Mouse (Mus musculus) forebrain, embryonic 16.5 days (tissue): Measurements from ENCODE around the gene Zfp39. TPM values are rescaled to one million over a fixed set of nuclear protein-coding genes. Genes with fewer than 3 reads are reported as not detected.
A peak's percentile ranks its signal among the peaks of the same experiment; 100 is the strongest.

ENCODE experiments used
- ATAC-seq: fragments of 200-750 bp; cut with Nextera tagmentation; 2 replicates; pipeline ENCODE4 v1.8.0; 2017; ENCODE audit warnings: mild to moderate bottlenecking, moderate library complexity
- H3K27ac ChIP-seq: fragments of 300-500 bp; sonication (generic); 2 replicates; pipeline ENCODE4 v1.5.1; 2014; ENCODE audit warnings: low read length, control low read depth
- H3K27me3 ChIP-seq: fragments of 300-500 bp; sonication (generic); replicated peaks from 2 replicates; pipeline ENCODE4 v1.6.1; 2014; ENCODE audit warnings: low read length; ENCODE audit not compliant: control insufficient read depth, insufficient read depth
- H3K36me3 ChIP-seq: fragments of 300-500 bp; sonication (generic); 2 replicates; pipeline ENCODE4 v1.6.1; 2014; ENCODE audit not compliant: control insufficient read depth, insufficient read depth
- H3K4me1 ChIP-seq: fragments of 300-500 bp; sonication (generic); replicated peaks from 2 replicates; pipeline ENCODE4 v1.6.1; 2014; ENCODE audit warnings: low read length; ENCODE audit not compliant: control insufficient read depth, insufficient read depth
- H3K4me2 ChIP-seq: fragments of 300-500 bp; sonication (generic); 2 replicates; pipeline ENCODE4 v1.6.1; 2014; ENCODE audit warnings: mild to moderate bottlenecking, low read length, control low read depth
- H3K4me3 ChIP-seq: fragments of 300-500 bp; sonication (generic); replicated peaks from 2 replicates; pipeline ENCODE4 v1.5.1; 2014; ENCODE audit warnings: mild to moderate bottlenecking, low read length, control low read depth
- H3K9ac ChIP-seq: fragments of 300-500 bp; sonication (generic); replicated peaks from 2 replicates; pipeline ENCODE4 v1.6.1; 2014; ENCODE audit warnings: low read depth, low read length, control low read depth
- H3K9me3 ChIP-seq: fragments of 300-500 bp; sonication (generic); 2 replicates; pipeline ENCODE4 v1.6.1; 2016; ENCODE audit warnings: low read length; ENCODE audit not compliant: control insufficient read depth
- WGBS: fragments of 180-500 bp; shearing (Covaris S2); extraction: QIAGEN DNeasy Blood & Tissue Kit; methylation state at CpG from one replicate; pipeline ENCODE4 v1.1.7; 2014; 5-methylcytosine and 5-hydroxymethylcytosine counted together
- polyA plus RNA-seq: library from polyadenylated mRNA; unstranded; fragments of >200 nt; fragmentation: Nextera tagmentation; extraction: Ambion mirVana; gene quantifications from 2 replicates; pipeline ENCODE4 v1.2.1, GENCODE M21; 2015

The Zfp39 gene
- 7.5 and 8.1 TPM in 2 replicates for polyA plus RNA-seq

DNA sequence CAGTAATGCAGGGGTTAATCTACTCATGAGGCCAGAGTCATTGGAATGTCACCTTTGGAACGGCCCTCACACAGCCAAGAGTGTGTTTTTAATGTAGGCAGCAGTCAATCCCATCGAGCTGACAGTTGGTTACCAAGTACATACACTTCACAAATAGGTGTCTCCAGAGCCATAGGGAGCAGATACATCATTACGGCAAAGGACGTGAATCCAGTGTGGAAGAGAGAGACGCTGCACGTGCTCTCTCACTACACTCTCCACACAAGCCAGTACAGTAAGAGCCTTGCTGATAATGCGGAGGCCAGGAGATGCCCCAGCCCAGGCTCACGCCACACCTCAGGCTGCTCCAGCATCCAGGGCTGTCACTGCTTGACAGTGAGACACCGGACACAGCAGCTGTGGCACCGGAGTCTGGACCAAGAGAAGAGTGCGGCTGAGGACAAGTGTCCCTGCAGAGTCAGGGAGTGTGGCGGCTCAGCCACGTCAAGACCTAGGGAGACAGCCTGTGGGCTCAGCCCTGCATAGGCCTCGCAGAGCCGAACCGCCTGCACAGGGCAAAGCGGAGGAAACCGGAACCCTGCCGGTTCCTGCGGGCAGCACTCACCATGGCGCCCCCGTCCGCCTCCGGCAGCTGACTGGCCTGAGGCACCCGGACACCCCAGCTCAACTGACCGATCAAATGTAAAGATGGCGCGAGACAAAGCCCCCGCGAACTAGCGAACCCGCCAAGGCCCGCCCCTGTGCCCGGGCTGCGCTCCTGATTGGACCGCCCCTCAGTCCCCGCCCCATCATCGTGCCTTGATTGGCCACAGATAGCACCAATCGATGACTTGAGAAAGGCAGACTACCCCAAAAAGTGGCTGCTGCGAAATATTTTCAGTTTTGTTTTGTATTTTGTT, at the start of gene Zfp39:
Gene Zfp39, minus strand, starts transcription at position 715 of the 899 bp plus-strand sequence.
- under 1% methylated on average over 40 of the region's 40 CpGs for WGBS
- H3K36me3 ChIP-seq = no peaks in the 10 kb centered on the region; the same call in 1 of the 2 replicates
- H3K9ac ChIP-seq = peak within 1 kb of the TSS; percentile 88
- H3K4me2 ChIP-seq = peak within 1 kb of the TSS; percentile 86
- peak within 1 kb of the TSS; percentile 84 for H3K27ac ChIP-seq
- no peaks in the 10 kb centered on the region for H3K9me3 ChIP-seq
- peak; percentile 99 for ATAC-seq
- peaks cover 8% of the 10 kb centered on the region for H3K4me1 ChIP-seq
- H3K4me3 ChIP-seq = peak within 1 kb of the TSS; percentile 70
- no peaks in the 10 kb centered on the region for H3K27me3 ChIP-seq

DNA sequence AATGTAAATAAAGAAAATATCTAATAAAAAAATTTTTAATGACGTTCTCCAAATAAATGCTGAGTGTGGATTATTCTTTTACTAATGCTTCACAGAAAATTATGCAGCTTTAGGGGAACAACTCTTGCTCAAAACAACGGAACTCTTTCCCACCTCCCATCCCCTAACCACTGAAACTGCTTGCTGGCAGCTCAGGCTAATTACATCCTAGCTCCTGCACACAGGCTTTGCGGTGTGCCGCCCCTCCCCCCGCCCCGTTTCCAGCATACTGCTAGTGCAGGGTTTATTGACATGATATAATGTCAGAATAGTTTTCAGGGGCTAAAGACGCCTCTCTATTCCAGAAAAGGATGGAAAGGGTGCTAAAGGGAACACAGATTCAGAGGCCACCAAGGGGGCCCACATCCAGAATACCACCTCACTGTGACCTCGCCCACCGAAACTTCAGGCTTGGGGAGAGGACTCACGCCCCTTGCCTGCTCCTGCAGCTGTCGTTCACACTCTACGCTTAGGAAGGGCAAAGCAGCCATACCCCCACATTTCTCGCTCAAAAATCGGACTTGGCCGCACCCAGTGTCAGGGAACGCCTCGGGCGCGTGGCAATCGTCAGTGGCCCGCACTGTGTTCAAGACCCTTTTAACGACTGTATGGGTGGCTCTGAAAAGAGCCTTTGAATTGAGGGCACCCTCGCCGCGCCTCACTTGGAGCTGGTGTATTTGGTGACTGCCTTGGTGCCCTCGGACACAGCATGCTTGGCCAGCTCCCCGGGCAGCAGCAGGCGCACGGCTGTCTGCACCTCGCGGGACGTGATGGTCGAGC, 49.5 kb upstream of the Zfp39 start:
- peaks cover 45% of the 10 kb centered on the region for H3K4me1 ChIP-seq
- H3K27me3 ChIP-seq = no peaks in the 10 kb centered on the region
- H3K36me3 ChIP-seq = no peaks in the 10 kb centered on the region
- H3K27ac ChIP-seq = peak overlapping the region; percentile 100
- H3K4me3 ChIP-seq = peak overlapping the region; percentile 99
- H3K9ac ChIP-seq = peak overlapping the region; percentile 96
- under 1% methylated on average over 33 of the region's 33 CpGs for WGBS
- peak overlapping the region; percentile 85 for H3K4me2 ChIP-seq
- peak; percentile 14 for ATAC-seq
- H3K9me3 ChIP-seq = no peaks in the 10 kb centered on the region

- ATAC-seq = no peak
- H3K27me3 ChIP-seq = no peaks in the 10 kb centered on the region
- H3K27ac ChIP-seq = peak overlapping the region; percentile 100
- WGBS = 46% methylated on average over 5 of the region's 5 CpGs
- peak overlapping the region; percentile 86 for H3K4me2 ChIP-seq
- peaks cover 24% of the 10 kb centered on the region for H3K4me1 ChIP-seq
- no peaks in the 10 kb centered on the region for H3K36me3 ChIP-seq
- H3K4me3 ChIP-seq = no peak overlapping the region
- H3K9me3 ChIP-seq = no peaks in the 10 kb centered on the region
- H3K9ac ChIP-seq = no peak overlapping the region
Measured at GRCm38 (mm10) chr11:58951210-58951609, 47.2 kb upstream of the Zfp39 start.

- H3K4me3 ChIP-seq = peak overlapping the region; percentile 52
- ATAC-seq = peak; percentile 67
- H3K9me3 ChIP-seq = no peaks in the 10 kb centered on the region
- H3K9ac ChIP-seq = peak overlapping the region; percentile 89
- peak overlapping the region; percentile 100 for H3K27ac ChIP-seq
- peaks cover 22% of the 10 kb centered on the region for H3K4me1 ChIP-seq
- H3K4me2 ChIP-seq = peak overlapping the region; percentile 86
- no peaks in the 10 kb centered on the region for H3K36me3 ChIP-seq
- under 1% methylated on average over 20 of the region's 20 CpGs for WGBS
- H3K27me3 ChIP-seq = no peaks in the 10 kb centered on the region
Measured at GRCm38 (mm10) chr11:58949480-58950431, 45.7 kb upstream of the Zfp39 start.

DNA sequence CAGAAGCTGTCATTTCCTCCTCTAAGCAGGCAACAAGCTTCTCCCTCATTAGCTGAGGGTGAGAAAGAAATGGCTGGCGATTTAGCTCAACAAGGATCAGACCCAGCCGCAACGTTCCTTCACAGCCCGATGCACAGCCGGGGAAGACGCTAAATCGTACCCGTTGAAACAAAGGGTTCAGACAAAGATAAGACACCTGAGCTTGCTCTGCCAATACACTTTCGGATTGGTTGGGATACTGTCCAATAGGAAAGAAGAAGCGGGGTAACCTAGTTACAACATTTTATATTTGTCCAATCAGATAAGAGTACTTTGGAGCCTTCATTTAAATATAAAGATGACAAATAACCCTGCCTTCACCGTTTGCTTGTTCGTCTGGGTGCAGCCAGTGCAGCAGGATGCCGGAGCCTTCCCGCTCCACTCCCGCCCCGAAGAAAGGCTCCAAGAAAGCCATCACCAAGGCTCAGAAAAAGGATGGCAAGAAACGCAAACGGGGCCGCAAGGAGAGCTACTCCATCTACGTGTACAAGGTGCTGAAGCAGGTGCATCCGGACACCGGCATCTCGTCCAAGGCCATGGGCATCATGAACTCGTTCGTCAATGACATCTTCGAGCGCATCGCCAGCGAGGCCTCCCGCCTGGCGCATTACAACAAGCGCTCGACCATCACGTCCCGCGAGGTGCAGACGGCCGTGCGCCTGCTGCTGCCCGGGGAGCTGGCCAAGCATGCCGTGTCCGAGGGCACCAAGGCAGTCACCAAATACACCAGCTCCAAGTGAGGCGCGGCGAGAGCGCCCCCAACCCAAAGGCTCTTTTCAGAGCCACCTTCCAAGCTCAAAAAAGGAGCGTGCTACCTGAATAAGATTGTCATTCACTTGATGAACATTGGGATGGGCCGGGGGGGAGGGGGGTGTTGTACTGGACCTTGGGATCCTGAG, 44.8 kb upstream of the Zfp39 start, which contains the start of gene Hist3h2ba:
Gene Hist3h2ba, plus strand, starts transcription at position 379 of the 938 bp plus-strand sequence.
- Histone ChIP-seq H3K9ac (peak within 1 kb of the TSS; percentile 89), H3K36me3 (no peaks in the 10 kb centered on the region), H3K4me2 (peak within 1 kb of the TSS; percentile 86), H3K27me3 (no peaks in the 10 kb centered on the region), H3K27ac (peak within 1 kb of the TSS; percentile 100), H3K4me3 (peak within 1 kb of the TSS; percentile 52), H3K9me3 (no peaks in the 10 kb centered on the region), H3K4me1 (peaks cover 22% of the 10 kb centered on the region)
- peak; percentile 88 for ATAC-seq
- WGBS = under 1% methylated on average over 48 of the region's 48 CpGs

DNA sequence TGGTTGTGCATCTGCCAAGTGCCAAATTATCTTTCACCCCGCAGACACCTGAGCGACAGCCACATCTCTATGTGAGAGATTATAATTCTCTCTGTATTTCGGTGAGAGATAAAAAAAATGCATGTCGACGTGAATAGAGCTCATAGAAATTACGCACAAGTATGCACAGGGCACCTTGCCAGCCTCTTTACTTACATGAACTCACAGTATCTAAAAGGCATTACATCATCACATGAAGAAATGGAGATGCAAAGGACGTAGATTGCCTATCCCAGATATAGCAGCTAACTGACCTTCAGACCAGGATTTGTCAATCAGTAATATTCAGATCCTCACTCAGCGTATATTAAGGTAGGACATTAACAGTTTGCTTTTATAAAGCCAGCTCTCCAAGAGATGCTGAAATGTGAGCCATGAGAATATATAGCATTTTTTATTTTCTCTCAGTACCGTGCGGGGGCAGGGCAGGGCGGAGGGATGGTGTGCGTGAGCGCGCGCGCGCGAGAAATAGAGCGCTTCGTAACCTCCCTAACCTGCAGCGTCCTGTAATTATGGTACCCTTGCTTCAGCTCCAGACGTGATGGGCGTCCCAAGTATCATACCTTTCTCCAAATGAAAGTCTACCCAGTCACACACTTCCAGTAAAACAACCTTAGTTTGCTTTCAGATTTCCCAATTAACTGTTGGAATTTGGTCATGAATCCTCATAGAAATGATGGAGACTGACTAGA, 43.9 kb upstream of the Zfp39 start:
- no peaks in the 10 kb centered on the region for H3K9me3 ChIP-seq
- H3K27me3 ChIP-seq = no peaks in the 10 kb centered on the region
- no peaks in the 10 kb centered on the region for H3K36me3 ChIP-seq
- peak overlapping the region; percentile 100 for H3K27ac ChIP-seq
- H3K4me3 ChIP-seq = peak overlapping the region; percentile 52
- 3% methylated on average over 23 of the region's 23 CpGs for WGBS
- H3K9ac ChIP-seq = peak overlapping the region; percentile 74
- peaks cover 20% of the 10 kb centered on the region for H3K4me1 ChIP-seq
- H3K4me2 ChIP-seq = peak overlapping the region; percentile 86
- peak; percentile 57 for ATAC-seq

DNA sequence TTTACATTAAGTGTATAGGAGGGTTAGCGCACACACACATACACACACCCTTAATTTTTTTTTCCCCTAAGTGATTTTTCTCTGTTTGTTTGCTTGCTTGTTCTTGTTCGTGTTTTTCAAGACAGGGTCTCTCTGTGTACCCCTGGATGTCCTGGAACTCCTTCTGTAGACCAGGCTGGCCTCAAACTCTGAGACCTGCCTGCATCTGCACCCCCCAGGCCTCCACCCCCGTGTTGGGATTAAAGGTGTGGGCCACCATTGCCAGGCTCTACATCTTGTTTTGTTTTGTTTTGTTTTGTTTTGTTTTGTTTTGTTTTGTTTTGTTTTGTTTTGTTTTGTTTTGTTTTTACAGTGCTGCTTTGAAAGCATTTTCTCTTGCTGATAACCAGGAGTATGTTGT, 43.3 kb upstream of the Zfp39 start:
- no peaks in the 10 kb centered on the region for H3K9me3 ChIP-seq

More for the DNA sequence above, 43.3 kb upstream of the Zfp39 start:
- Histone ChIP-seq H3K4me3 (no peak overlapping the region; the same call in 1 of the 2 replicates), H3K9ac (peak overlapping the region; percentile 74), H3K27me3 (no peaks in the 10 kb centered on the region), H3K27ac (peak overlapping the region; percentile 100), H3K4me1 (peaks cover 17% of the 10 kb centered on the region), H3K4me2 (peak overlapping the region; percentile 86), H3K36me3 (no peaks in the 10 kb centered on the region)
- WGBS = 75% methylated on average over 3 of the region's 3 CpGs
- no peak for ATAC-seq
